Mouse (Mus musculus) left cerebral cortex, adult 11 months (tissue): ENCODE measurements around the gene Cdk5.
"Not testable (repeated sequence)": the region's sequence is repeated elsewhere in the genome, so short reads cannot be mapped to it uniquely, and the experiment has no call there.

Experiments
- DNase-seq: peaks from one replicate; pipeline ENCODE4 v3.0.0; 2022; ENCODE audit warnings: low spot score

Cdk5 gene

DNA sequence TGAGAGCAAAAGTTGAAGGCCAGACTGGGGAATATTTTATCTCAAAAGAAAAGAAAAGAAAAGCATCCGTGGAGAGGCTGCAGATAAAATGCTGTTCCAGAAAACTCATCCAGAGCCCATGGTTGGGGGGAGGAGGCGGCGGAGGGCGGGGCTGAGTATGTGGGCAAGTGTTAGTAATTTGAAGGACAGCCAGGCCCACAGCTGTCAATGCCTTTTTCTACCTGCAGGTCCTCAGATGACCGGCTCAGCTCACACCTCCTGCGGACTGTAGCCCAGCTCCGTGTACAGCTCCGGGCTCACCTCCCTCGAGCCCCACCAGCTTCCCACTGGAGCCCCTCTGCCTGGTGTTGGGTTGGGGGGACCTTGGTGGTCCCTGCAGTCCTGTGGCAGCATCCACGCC, 23.6 kb downstream of the Cdk5 start:
- DNase-seq, result no peak

- not testable (repeated sequence) for DNase-seq
Observed at GRCm38 (mm10) chr5:24396254-24396653, 27.1 kb downstream of the Cdk5 start.

GRCm38 (mm10) chr5:24394165-24394894, 29.0 kb downstream of the Cdk5 start:
- peak; percentile 96 for DNase-seq

DNA sequence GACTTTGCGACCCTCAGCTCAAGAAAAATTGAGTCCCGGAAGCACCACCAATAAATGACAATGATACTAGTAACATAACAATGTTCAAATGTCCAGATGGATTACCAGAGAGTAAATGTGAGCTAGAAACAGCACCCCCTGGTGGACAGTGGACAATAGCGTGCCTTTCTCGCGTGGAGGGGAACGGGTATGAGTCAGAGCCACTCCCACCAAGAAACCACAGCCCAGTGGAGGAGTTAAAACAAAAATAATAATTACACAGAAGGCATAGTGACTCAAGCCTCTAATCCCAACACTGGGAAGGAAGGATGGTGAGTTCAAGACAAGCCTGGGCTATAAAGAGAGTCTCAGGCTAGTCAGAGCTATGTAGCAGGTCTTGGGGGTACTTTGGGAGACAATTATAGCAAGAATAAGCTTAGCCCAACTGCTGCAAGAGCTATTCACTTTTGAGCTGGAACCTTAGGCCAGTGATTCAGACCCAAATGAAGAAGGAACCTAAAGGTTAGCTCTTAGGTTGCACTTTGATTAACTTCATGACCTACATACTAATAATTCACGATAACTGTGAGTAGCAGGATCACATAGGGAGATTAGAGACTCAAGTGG, 29.8 kb downstream of the Cdk5 start, which contains the start of gene Abcb8:
Abcb8 (plus strand) TSS at position 272 of the 606 bp plus-strand sequence.
- peak; percentile 79 for DNase-seq

DNA sequence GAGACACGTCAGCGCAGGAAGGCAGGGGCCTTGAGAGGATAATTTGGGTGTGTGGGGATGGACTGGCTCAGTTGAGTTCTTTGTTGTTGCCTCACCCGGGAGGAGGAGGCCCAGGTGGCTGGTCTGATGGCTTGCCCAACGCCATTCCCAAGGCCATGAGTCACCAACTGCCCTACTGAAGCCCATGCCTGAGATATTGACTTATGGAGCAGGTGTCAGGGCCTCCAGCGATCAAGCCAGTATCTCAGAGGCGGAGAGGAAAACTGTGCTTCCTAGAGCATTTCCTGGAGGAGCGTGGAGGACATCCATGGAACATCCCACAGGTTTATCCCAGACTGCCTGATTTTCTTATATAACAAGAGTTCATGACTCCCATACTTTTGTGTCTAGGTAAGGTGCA, 30.6 kb downstream of the Cdk5 start:
- no peak for DNase-seq

DNA sequence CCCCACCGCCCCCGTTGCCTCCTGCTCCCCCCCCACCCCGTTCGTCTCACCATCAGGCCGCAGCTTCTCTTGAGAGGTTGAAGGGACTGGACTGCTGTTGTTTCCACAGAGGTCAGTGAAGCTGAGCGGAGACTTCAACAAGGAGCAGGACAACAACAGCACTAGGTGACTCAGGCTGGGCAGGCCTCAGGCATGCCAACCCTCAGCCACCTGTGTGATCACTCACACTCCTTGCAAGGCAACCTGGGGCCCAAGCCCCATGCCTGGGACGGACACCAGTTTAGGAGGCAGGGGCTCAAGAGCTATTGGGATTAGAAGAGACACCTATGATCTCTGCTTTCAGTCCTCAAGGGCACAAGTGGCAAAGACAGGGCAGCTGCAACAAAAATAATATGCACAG, 31.5 kb downstream of the Cdk5 start, which contains the start of gene Atg9b:
Atg9b (minus strand) TSS at position 280 of the 400 bp plus-strand sequence.
- no peak for DNase-seq

DNA sequence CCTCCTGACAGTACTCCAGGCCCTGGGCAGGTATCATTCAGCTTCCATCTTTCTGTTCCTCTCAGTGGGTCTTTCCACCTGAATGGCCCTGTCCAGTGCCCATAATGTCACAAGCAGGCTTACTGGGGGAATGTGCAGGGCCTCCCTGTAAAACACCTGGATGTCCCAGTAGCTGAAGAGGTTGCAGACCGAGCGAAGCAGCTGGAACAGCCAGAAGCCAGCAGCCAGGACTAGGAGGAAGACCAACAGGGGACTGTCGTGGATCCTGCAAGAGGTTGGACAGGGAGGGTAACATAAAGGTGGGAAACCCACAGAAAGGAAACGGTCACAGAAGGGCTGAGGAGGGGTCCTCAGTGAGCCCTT, 33.7 kb downstream of the Cdk5 start:
- no peak for DNase-seq

GRCm38 (mm10) chr5:24389011-24389657, 34.2 kb downstream of the Cdk5 start:
- no peak for DNase-seq

GRCm38 (mm10) chr5:24388246-24388915, 34.9 kb downstream of the Cdk5 start:
- no peak for DNase-seq

DNA sequence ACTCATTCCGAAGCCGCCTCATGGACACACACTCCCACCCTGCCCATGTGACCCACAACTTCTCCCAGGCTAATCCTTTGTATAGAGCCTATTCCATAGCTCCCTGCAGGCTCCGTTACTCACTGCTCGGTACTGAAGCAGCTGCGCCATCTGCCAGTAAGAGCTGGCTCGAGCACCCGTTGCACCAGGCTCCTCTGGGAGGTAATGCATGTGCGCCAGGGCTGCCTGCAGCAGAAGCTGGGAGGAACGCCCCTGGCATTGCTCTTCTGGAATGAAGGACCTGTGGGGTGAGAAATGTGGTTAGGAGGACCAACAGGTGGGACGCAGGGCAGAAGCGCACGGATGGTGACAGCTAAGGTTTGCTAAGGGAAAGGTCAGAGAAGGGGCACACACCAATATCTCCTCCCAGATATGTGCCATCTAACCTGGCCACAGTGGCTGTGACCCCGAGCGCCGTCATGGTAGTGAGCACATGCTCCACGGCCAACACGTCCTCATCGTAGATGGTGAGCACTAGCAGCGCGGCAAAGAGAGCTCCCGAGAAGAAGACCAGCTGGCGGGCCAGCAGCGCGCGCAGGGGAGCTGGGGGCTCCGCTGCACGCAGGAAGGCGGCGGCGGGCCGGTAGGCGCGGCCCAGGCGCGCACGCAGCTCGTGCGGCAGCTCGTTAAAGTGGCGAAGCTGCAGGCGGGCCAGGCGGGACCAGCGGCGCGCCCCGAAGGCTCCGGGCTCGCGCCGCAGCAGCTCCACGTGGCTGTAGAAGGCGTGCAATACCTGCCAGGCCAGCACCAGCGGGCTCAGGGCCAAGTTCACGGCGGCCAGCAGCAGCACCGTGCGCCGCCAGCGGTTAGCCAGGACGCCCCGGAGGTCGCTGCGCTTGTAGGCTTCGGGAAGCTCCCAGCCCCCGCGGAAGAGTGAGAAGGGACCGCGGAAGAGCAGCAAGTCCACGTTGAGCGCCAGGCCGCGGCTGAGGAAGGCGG, 35.8 kb downstream of the Cdk5 start:
- DNase-seq, result no peak

- DNase-seq, result no peak
Observed at GRCm38 (mm10) chr5:24385887-24386550, 37.3 kb downstream of the Cdk5 start.

DNA sequence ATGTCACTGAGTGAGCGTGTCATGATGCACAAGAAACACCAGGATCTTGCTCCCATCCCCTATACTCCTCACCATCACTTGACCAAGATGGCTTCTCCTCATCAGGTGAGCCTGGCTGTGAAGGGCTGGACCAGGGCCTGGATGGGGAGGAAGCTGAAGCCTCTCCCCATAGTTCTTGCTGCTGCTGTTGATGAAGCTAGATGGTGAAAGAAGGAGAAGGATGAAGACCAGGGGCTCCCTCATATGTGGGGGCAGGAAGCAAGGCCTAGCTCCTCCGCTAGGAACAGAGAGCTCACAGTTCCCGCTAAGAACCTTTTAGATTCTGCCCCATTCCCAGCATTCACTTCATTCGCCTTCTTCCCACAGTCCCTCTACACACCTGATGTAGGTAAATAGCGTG, 38.0 kb downstream of the Cdk5 start:
- no peak for DNase-seq

DNA sequence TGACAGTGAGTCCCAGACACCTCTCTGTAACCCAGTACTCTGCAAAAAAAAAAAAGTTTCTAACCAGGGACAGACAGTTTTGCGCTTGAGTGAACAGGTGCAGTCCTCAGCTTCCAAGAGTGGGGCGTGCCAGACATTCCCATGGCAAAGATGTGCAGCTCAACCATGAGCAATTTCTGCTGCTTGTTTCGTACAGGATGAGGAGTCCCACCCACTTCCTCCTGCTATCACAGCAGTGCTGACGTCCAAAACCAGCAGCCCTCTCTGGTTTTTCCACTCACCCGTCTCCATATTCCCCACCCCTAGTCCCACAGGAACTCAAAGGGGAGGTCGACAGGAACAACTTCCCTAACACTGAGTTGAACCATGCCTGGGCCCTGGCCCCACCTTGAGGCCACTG, 38.9 kb downstream of the Cdk5 start:
- DNase-seq, result no peak

DNA sequence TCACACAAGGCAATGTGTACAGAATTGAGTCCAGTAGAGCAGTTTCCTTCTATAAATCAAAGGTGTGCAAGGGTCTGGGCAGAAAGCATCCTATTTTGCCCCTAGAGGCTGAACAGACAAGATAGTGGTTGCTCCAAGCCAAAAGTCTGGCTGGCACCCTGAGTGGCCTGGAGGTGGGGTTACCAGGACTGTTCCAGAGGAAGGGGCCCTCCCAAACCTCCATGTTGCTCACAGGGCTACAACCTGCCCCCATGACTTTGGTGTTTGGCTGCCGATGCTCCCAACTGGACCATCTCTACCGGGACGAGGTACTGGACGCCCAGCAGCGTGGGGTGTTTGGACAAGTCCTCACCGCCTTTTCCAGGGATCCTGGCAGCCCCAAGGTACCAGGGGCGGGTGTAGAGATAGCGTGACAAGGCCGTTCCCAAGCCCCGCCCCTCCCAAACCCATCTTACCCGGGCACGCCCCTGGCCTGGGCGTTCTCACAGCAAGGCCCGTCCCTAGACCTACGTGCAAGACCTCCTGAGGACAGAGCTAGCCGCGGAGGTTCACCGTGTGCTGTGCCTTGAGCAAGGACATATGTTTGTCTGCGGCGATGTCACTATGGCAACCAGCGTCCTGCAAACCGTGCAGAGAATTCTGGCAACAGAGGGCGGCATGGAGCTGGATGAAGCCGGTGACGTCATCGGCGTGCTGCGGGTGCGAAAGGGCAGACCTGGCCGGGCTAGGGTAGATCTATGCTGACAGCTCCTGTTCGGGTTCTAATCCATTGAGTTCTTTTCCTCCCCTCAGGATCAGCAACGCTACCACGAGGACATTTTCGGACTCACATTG, 40.1 kb downstream of the Cdk5 start:
- peak; percentile 90 for DNase-seq

- no peak for DNase-seq
Observed at GRCm38 (mm10) chr5:24381988-24382387, 41.3 kb downstream of the Cdk5 start.

DNA sequence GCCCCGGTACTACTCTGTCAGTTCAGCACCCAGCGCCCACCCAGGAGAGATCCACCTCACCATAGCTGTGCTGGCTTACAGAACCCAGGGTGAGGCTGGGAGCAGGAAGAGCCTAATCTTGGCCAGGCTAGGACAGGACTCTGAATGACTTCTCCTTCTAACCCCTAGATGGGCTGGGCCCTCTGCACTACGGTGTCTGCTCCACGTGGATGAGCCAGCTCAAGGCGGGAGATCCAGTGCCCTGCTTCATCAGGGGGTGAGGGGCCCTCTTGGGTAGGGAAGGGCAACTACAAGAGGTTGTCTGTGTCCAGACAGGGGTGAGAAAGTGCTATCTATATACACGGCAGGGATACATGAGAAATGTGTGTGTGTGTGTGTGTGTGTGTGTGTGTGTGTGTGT, 41.8 kb downstream of the Cdk5 start:
- DNase-seq, result no peak

- DNase-seq, result no peak
Observed at GRCm38 (mm10) chr5:24380499-24380898, 42.8 kb downstream of the Cdk5 start.

DNA sequence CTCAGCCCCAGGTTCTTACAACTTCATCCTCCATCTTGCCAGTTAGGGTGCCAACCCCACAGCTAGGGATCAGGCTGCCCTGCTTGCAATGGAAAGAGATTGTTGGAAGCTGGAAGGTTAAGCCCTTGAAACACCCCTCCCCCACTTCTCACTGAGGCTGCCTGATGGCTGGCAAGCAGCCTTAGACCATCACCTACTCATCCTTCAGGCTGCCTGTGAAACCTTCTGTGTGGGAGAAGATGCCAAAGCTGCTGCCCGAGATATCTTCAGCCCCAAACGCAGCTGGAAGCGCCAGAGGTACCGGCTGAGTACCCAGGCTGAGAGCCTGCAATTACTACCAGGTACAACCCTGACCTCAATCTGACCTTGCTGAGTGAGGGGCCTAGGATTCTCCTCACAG, 43.8 kb downstream of the Cdk5 start:
- no peak for DNase-seq

- no peak for DNase-seq
Observed at GRCm38 (mm10) chr5:24378700-24379099, 44.6 kb downstream of the Cdk5 start.
